Mouse (Mus musculus) neural tube, embryonic 12.5 days (tissue): ENCODE results near the gene BC017158. TPM values are rescaled to one million over a fixed set of nuclear protein-coding genes. Genes with fewer than 3 reads are reported as not detected.
"Not testable (repeated sequence)": the region's sequence is repeated elsewhere in the genome, so short reads cannot be mapped to it uniquely, and the experiment has no call there.

Experiments
- ATAC-seq: fragments of 200-750 bp; cut with Nextera tagmentation; 2 replicates; pipeline ENCODE4 v1.8.0; 2017; ENCODE audit warnings: low read depth, mild to moderate bottlenecking, moderate TSS enrichment, moderate library complexity; ENCODE audit not compliant: low FRiP score
- H3K27ac ChIP-seq: fragments of 300-500 bp; sonication (generic); 2 replicates; pipeline ENCODE4 v1.5.1; 2016
- H3K27me3 ChIP-seq: fragments of 300-500 bp; sonication (generic); replicated peaks from 2 replicates; pipeline ENCODE4 v1.6.1; 2016; ENCODE audit warnings: mild to moderate bottlenecking
- H3K36me3 ChIP-seq: fragments of 300-500 bp; sonication (generic); 2 replicates; pipeline ENCODE4 v1.6.1; 2016; ENCODE audit warnings: mild to moderate bottlenecking
- H3K4me1 ChIP-seq: fragments of 300-500 bp; sonication (generic); 2 replicates; pipeline ENCODE4 v1.6.1; 2016
- H3K4me2 ChIP-seq: fragments of 300-500 bp; sonication (generic); replicated peaks from 2 replicates; pipeline ENCODE4 v1.6.1; 2016; ENCODE audit warnings: mild to moderate bottlenecking
- H3K4me3 ChIP-seq: fragments of 300-500 bp; sonication (generic); 2 replicates; pipeline ENCODE4 v1.5.1; 2016
- H3K9ac ChIP-seq: fragments of 300-500 bp; sonication (generic); 2 replicates; pipeline ENCODE4 v1.6.1; 2016; ENCODE audit warnings: mild to moderate bottlenecking
- H3K9me3 ChIP-seq: fragments of 300-500 bp; sonication (generic); 2 replicates; pipeline ENCODE4 v1.6.1; 2016; ENCODE audit warnings: mild to moderate bottlenecking
- WGBS: fragments of 180-500 bp; shearing (Covaris S2); methylation state at CpG from one replicate; pipeline ENCODE4 v1.1.7; 2016; 5-methylcytosine and 5-hydroxymethylcytosine counted together
- polyA plus RNA-seq: library from polyadenylated mRNA; unstranded; fragments of >200 nt; fragmentation: Nextera tagmentation; extraction: Ambion mirVana; gene quantifications from 2 replicates; pipeline ENCODE4 v1.2.1, GENCODE M21; 2016

The BC017158 gene
- 20.1 and 23.3 TPM in 2 replicates for polyA plus RNA-seq

DNA sequence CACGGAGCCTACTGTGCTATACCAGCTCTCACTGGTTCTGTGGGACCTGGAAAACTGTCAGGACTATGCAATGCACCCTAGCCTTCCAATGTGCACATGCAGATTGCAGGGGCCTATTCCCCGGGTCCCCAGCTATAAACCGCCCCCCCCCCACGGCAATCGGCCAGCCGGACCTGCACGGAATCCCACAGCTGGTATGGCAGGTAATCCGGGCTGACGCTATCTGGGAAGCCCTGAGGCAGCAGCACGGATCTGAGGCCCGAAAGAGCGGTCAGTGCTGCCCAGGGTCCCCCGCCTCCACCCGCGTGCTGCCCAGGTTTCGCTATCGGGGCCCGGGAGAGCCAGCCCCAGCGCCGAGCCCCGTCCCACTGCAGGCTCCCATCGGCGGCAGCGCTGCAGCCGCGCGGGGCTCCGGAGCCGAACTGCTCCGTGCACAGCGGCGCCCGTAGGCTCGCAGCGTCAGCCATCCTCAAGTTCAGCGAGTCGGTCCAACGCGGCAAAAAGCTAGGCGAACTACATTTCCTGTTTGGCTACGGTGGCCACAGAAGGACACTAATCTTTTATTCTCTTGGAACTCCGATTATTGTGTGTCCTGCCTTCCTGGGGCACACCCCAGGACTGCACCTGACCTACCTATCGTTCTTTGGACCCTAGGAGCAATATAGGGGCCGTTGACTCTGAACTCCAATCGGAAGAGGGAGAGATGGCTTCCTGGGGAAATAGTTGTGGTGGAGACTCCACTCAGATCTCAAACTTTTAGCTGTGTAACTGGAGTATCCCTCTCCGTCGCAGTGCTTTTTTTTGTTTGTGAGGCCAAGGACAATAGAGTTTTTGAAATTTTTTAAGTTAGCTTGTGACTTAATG, at the start of gene BC017158:
TSS of gene BC017158 (minus strand) at position 554 of the 864 bp plus-strand sequence.
- H3K27ac ChIP-seq, result peak within 1 kb of the TSS; percentile 53; the same call in 1 of the 2 replicates
- peak within 1 kb of the TSS; percentile 90 for H3K4me2 ChIP-seq
- peaks cover 10% of the 10 kb centered on the region for H3K4me1 ChIP-seq
- ATAC-seq, result peak; percentile 44; the same call in 1 of the 2 replicates
- no peaks in the 10 kb centered on the region for H3K27me3 ChIP-seq
- 3% methylated on average over 47 of the region's 47 CpGs for WGBS
- H3K36me3 ChIP-seq, result no peaks in the 10 kb centered on the region
- no peaks in the 10 kb centered on the region for H3K9me3 ChIP-seq
- peak within 1 kb of the TSS; percentile 84 for H3K9ac ChIP-seq
- peak within 1 kb of the TSS; percentile 85 for H3K4me3 ChIP-seq

DNA sequence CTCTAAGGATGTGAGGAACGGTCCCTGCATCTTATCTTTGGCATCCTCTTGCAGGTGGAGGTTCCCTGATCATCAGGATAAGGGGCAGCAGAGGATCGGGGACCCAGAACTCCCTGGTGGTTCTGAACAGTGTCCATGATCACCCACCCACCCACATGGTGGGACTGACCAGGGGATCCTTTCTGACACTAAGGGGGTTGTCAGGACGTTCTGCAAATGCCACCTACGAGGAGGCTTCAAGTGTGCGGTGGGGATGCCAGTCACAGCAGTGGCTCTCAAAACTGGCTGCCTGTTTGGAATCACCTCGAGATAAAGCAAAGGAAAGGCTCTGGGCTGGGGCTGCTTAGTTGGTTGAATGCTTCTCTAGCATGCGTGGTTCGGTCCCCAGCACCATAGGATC, 49.0 kb upstream of the BC017158 start:
- Histone ChIP-seq H3K27me3 (no peaks in the 10 kb centered on the region), H3K9me3 (no peaks in the 10 kb centered on the region), H3K27ac (no peak overlapping the region), H3K36me3 (no peaks in the 10 kb centered on the region), H3K4me1 (peaks cover 9% of the 10 kb centered on the region), H3K4me3 (no peak overlapping the region), H3K9ac (no peak overlapping the region), H3K4me2 (no peak overlapping the region)
- no peak for ATAC-seq
- 79% methylated on average over 8 of the region's 8 CpGs for WGBS

DNA sequence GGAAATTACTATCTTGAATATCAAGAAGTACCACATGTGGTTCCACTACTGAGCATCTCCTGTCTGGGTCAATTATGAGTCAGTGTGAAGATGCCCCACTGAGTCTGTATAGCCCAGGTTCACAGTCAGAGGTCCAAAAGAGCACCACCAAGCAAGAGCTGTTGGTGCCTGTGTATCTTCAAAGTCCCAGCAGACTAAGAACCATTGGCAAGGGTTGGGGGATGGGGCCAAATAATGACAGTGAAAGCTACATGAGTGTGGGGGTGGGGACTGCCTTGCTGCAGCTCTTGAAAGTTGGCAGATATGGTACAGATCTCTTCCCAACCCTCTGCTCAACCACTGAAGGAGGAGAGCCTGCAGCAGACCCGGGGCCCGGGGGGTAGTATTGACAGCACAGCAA, 48.6 kb upstream of the BC017158 start:
- Histone ChIP-seq H3K9me3 (no peaks in the 10 kb centered on the region), H3K9ac (no peak overlapping the region), H3K4me2 (no peak overlapping the region), H3K4me3 (no peak overlapping the region), H3K27me3 (no peaks in the 10 kb centered on the region), H3K36me3 (no peaks in the 10 kb centered on the region), H3K27ac (no peak overlapping the region), H3K4me1 (peaks cover 9% of the 10 kb centered on the region)
- WGBS, result 85% methylated on average over 2 of the region's 2 CpGs
- ATAC-seq, result no peak

DNA sequence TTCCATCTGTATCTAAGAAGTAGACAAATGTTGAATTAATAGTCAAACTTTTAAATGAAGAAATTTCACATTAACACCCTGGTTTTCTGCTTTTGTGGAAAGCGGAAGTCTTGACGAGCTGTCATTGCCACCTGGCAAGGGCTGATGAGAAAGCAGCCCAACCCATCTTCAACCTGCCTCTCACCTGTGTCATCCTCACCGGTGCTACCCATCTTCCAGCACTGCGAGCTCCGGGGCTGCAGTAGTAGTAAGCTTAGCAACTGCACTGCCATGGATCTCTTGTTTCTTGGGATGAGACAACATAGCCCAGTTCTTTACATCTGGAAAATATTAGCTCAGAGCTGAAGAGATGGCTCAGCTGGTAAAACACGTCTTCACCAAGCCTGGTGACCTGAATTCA, 47.7 kb upstream of the BC017158 start:
- Histone ChIP-seq H3K27me3 (no peaks in the 10 kb centered on the region), H3K4me1 (peaks cover 9% of the 10 kb centered on the region), H3K4me2 (no peak overlapping the region), H3K9me3 (no peaks in the 10 kb centered on the region), H3K36me3 (no peaks in the 10 kb centered on the region), H3K9ac (no peak overlapping the region), H3K4me3 (no peak overlapping the region), H3K27ac (no peak overlapping the region)
- no peak for ATAC-seq
- WGBS, result 85% methylated on average over 6 of the region's 6 CpGs

DNA sequence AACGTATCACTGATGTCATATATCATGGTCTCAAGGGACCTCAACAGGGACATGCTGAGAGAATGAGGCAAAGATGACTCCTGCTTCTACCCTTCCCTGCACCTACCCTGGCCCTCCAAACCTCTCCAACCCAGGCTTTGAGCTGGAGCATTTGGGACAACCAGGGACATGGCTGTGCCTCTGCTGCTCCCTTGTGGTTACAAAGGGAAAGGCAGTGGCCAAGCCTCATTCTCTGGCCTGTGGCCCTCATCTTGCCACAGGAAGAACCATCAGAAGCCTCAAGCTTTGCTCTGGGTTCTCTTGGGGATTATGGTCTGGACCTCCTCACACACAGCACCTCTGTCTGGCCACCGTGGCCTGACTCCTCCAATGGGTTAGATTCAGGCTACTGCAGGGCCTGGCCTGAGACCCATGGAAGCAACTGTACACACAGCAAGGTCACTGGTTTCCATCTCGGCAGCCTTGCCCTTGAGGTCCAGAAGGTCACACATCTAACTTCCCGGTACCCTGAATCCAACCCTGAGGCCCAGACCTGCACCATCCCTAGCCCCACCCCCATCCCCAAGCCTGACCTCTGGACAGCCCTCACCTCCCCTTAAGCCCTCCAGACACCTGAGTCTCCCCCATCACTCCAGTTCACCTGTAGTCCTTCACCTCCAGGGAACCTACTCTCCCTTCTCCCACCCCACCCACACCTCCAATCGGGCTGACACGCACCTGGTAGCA, 47.1 kb upstream of the BC017158 start:
- no peak overlapping the region for H3K4me2 ChIP-seq
- 0 out of 2 replicates have a peak, but pooled peaks have one; percentile 25 for ATAC-seq
- peaks cover 9% of the 10 kb centered on the region for H3K4me1 ChIP-seq
- no peak overlapping the region for H3K4me3 ChIP-seq
- no peaks in the 10 kb centered on the region for H3K9me3 ChIP-seq
- H3K9ac ChIP-seq, result no peak overlapping the region
- no peak overlapping the region for H3K27ac ChIP-seq
- no peaks in the 10 kb centered on the region for H3K27me3 ChIP-seq
- no peaks in the 10 kb centered on the region for H3K36me3 ChIP-seq
- WGBS, result 71% methylated on average over 6 of the region's 6 CpGs

DNA sequence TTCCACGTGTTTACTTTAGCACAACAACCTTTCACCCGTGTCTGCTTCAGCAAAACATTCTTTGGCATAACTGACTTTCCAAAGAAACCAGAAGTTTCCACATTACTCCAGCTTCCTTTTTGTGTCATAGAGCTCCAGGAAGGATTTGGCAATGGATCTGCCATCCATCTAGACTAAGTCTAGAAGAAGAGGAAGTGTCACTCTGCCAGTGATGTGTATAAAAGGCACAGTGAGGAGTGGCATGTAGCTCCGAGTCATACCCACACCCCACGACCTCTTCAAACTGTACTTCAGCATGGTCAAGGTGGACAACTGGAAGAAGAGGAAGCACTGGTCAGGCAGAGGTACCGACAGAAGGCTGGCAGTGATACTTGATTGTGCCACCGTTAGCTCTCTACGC, 46.5 kb upstream of the BC017158 start:
- 83% methylated on average over 7 of the region's 7 CpGs for WGBS
- no peaks in the 10 kb centered on the region for H3K27me3 ChIP-seq
- H3K9me3 ChIP-seq, result no peaks in the 10 kb centered on the region
- H3K9ac ChIP-seq, result no peak overlapping the region
- H3K4me2 ChIP-seq, result no peak overlapping the region
- no peak overlapping the region for H3K4me3 ChIP-seq
- ATAC-seq, result no peak
- peaks cover 9% of the 10 kb centered on the region for H3K4me1 ChIP-seq
- no peak overlapping the region for H3K27ac ChIP-seq
- no peaks in the 10 kb centered on the region for H3K36me3 ChIP-seq

DNA sequence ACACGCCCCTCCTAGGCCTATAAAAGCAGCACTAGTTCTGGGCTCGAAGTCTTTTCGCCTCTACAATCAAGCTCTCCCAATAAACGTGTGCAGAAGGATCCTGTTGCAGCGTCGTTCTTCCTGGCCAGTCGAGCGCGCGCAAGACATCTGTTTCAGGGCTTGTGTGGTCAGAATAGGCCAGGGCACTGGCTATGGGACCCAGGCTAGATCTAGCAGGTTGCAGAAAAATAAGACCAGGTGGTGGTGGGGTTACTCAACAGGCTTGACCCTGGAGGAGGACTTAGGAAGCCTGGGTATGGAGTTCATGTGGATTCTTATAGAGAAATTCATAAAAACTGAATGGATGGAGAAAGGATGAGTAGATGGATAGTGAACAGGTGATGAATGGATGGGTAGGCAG, 44.7 kb upstream of the BC017158 start:
- ATAC-seq, H3K27ac ChIP-seq, H3K4me3 ChIP-seq, H3K27me3 ChIP-seq, H3K4me1 ChIP-seq, H3K36me3 ChIP-seq, H3K4me2 ChIP-seq, H3K9ac ChIP-seq, H3K9me3 ChIP-seq: not testable (repeated sequence)
- 93% methylated on average over 9 of the region's 10 CpGs for WGBS

DNA sequence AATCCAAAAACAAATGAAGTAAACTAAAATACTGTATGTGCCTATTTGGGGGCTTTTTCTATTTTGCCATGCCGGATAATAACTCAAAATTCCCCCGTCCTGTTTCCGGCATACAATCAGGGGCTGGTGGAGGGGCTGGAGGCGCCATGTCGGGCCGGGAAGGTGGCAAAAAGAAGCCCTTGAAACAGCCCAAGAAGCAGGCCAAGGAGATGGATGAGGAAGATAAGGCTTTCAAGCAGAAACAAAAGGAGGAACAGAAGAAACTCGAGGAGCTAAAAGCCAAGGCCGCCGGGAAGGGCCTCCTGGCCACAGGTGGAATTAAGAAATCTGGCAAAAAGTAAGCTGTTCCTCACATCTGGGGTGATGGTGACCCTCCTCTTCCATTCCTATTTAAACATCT, 42.4 kb upstream of the BC017158 start:
- 75% methylated on average over 9 of the region's 9 CpGs for WGBS
- not testable (repeated sequence) for H3K9me3 ChIP-seq, ATAC-seq, H3K27me3 ChIP-seq, H3K9ac ChIP-seq, H3K36me3 ChIP-seq, H3K4me2 ChIP-seq, H3K27ac ChIP-seq, H3K4me1 ChIP-seq, H3K4me3 ChIP-seq

DNA sequence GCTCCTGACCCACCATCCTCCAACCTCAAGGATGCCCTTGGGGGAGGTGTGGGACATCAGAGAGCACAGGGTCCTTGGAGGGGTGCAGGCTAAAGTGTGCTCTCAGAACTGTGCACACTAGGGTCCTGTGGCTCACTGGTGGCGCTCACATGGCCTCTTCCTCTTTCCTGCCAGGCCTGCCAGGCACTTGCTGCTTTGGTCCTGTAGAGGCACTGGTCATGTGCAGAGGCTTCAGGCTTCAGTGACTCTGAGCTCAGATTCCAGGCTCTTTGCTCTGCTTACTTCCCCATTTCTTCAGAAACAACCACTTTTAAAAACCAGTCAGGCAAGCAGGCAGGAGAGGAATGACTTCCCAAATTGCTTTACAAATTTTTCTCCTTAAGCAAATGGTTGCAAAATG, 34.9 kb upstream of the BC017158 start:
- Histone ChIP-seq H3K9ac (no peak overlapping the region), H3K4me2 (no peak overlapping the region), H3K36me3 (no peaks in the 10 kb centered on the region), H3K27me3 (no peaks in the 10 kb centered on the region), H3K9me3 (no peaks in the 10 kb centered on the region), H3K27ac (no peak overlapping the region), H3K4me3 (no peak overlapping the region), H3K4me1 (peaks cover 8% of the 10 kb centered on the region; the same call in 1 of the 2 replicates)
- ATAC-seq, result no peak
- 86% methylated on average over 1 of the region's 1 CpGs for WGBS

DNA sequence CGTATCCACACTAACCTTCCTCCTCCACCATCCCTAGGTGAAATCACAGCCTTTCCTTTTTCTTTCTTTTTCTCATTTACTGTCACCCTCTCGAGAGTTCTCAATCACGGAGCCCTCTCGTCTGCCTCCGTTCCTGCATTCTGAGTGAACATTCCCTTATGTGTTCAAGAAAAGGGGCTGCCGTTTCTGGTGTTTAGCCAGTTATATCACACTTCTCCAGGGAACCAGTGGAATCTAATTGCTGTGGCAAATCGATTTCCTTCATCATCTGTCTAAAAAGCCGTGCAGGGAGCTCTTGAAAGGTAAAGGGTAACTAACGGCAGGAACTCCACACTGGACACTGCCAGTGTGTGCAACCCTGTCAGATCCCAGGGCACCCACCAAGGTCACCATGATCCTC, 33.0 kb upstream of the BC017158 start:
- Histone ChIP-seq H3K9ac (no peak overlapping the region), H3K36me3 (no peaks in the 10 kb centered on the region), H3K4me2 (peak overlapping the region; percentile 29), H3K4me3 (no peak overlapping the region), H3K27ac (no peak overlapping the region), H3K27me3 (no peaks in the 10 kb centered on the region), H3K4me1 (peaks cover 8% of the 10 kb centered on the region; the same call in 1 of the 2 replicates), H3K9me3 (no peaks in the 10 kb centered on the region)
- WGBS, result 32% methylated on average over 9 of the region's 9 CpGs
- no peak for ATAC-seq

DNA sequence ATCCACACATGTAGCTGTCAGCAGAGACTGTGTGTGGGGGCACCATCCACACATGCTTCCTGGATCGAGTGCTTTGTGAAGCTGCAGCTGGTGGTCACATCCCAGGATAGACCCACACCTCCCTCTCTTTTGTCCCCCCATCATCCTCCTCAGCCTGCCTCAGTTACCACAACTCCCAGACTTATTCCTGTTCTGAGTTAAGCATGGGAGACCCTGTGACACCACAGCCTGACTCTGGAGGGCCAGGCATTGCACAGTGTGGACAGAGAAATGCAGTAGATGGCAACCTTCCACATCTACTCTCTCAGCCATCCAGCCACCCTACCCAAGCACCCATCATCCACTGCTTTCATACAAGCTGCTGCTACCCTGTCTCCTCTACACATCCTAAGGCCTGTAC, 27.0 kb upstream of the BC017158 start:
- no peaks in the 10 kb centered on the region for H3K4me1 ChIP-seq
- H3K36me3 ChIP-seq, result no peaks in the 10 kb centered on the region
- no peaks in the 10 kb centered on the region for H3K9me3 ChIP-seq
- ATAC-seq, result no peak
- H3K4me3 ChIP-seq, result no peak overlapping the region
- no peak overlapping the region for H3K9ac ChIP-seq
- no peak overlapping the region for H3K27ac ChIP-seq
- WGBS, result 82% methylated on average over 1 of the region's 1 CpGs
- H3K27me3 ChIP-seq, result no peaks in the 10 kb centered on the region
- no peak overlapping the region for H3K4me2 ChIP-seq

DNA sequence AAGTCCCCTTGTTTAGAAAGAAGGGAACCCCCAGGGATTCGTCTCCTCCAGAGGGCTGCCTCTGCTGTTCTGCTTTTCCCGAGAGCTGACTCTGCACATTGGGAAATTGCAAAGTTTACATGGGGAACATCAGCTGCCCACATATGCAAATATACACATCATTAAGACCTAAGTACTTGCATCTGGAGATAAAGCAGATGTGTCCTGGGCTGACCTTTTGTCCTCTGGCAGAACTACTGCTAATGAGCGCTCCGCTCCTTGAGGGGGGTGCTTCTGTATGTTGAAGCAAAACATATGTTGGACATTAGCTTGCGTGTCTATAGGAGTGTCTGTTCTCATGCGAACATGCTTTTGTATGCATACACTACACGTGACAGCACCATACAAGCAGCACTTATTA, 23.3 kb upstream of the BC017158 start:
- WGBS, result 78% methylated on average over 7 of the region's 7 CpGs
- ATAC-seq, result no peak
- Histone ChIP-seq H3K27ac (no peak overlapping the region), H3K4me3 (no peak overlapping the region), H3K9me3 (no peaks in the 10 kb centered on the region), H3K4me1 (no peaks in the 10 kb centered on the region), H3K4me2 (no peak overlapping the region), H3K27me3 (no peaks in the 10 kb centered on the region), H3K36me3 (no peaks in the 10 kb centered on the region), H3K9ac (no peak overlapping the region)
